Mouse (Mus musculus) neural tube, embryonic 11.5 days (tissue): ENCODE measurements at regions not wholly inside any gene's neighbourhood (a gene's known extent, or its start where the extent isn't known, plus 50 kb on each side); places are given as distances from the start of the nearest gene placed in this dataset.
A peak's percentile ranks its signal among the peaks of the same experiment; 100 is the strongest.

Source experiments
- ATAC-seq: fragments of 200-750 bp; cut with Nextera tagmentation; 2 replicates; pipeline ENCODE4 v1.8.0; 2017; ENCODE audit warnings: moderate number of reproducible peaks, mild to moderate bottlenecking, moderate TSS enrichment, moderate library complexity; ENCODE audit not compliant: insufficient read depth, low FRiP score, low TSS enrichment
- DNase-seq: peaks from one replicate; pipeline ENCODE4 v3.0.0-alpha.2; 2015; ENCODE audit warnings: low spot score
- H3K27ac ChIP-seq: fragments of 300-500 bp; sonication (generic); 2 replicates; pipeline ENCODE4 v1.5.1; 2014; ENCODE audit warnings: low read depth, mild to moderate bottlenecking, low read length
- H3K27me3 ChIP-seq: fragments of 300-500 bp; sonication (generic); 2 replicates; pipeline ENCODE4 v1.6.1; 2014; ENCODE audit warnings: mild to moderate bottlenecking, low read length, mixed read lengths; ENCODE audit not compliant: control insufficient read depth, insufficient read depth
- H3K36me3 ChIP-seq: fragments of 300-500 bp; sonication (generic); 2 replicates; pipeline ENCODE4 v1.6.1; 2014; ENCODE audit warnings: mild to moderate bottlenecking, low read length, moderate library complexity, mixed read lengths; ENCODE audit not compliant: control insufficient read depth, insufficient read depth
- H3K4me1 ChIP-seq: fragments of 300-500 bp; sonication (generic); 2 replicates; pipeline ENCODE4 v1.6.1; 2014; ENCODE audit warnings: low read length, mixed read lengths; ENCODE audit not compliant: control insufficient read depth, insufficient read depth
- H3K4me2 ChIP-seq: fragments of 300-500 bp; sonication (generic); 2 replicates; pipeline ENCODE4 v1.6.1; 2014; ENCODE audit warnings: low read depth, mild to moderate bottlenecking, moderate library complexity
- H3K4me3 ChIP-seq: fragments of 300-500 bp; sonication (generic); 2 replicates; pipeline ENCODE4 v1.5.1; 2014; ENCODE audit warnings: low read depth, low read length
- H3K9ac ChIP-seq: fragments of 300-500 bp; sonication (generic); 2 replicates; pipeline ENCODE4 v1.6.1; 2014; ENCODE audit warnings: mild to moderate bottlenecking, low read length
- H3K9me3 ChIP-seq: fragments of 300-500 bp; sonication (generic); 2 replicates; pipeline ENCODE4 v1.6.1; 2016; ENCODE audit warnings: low read length; ENCODE audit not compliant: control insufficient read depth
- WGBS: fragments of 180-500 bp; shearing (Covaris S2); extraction: QIAGEN DNeasy Blood & Tissue Kit; methylation state at CpG from one replicate; pipeline ENCODE4 v1.1.7; 2014; 5-methylcytosine and 5-hydroxymethylcytosine counted together

DNA sequence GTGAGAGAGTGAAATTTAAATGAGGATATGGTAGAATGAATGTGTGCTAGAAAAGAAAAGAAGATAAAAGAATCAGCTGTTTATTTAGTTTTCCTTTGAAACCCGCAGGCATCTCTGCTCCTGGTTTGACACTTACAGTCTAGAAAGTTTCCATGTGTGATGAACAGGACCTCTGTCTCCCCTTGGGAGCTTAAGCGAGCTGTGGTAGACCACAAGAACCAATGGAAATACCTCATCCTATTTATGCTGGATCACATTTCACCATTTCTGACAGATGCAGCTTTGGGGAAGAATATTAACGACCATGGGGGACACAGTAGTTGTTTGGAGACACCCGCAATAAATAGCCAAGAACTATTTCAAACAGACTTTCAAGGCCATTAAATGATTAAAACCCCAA is 71.2 kb upstream of the Cav2 start:
- H3K4me2 ChIP-seq, result no peak overlapping the region
- WGBS, result 48% methylated on average over 4 of the region's 4 CpGs
- H3K4me3 ChIP-seq, result no peak overlapping the region
- H3K27me3 ChIP-seq, result no peaks in the 10 kb centered on the region
- H3K9ac ChIP-seq, result no peak overlapping the region
- H3K27ac ChIP-seq, result no peak overlapping the region
- ATAC-seq (no peak), DNase-seq (no peak)
- H3K9me3 ChIP-seq, result no peaks in the 10 kb centered on the region
- H3K36me3 ChIP-seq, result no peaks in the 10 kb centered on the region
- peaks cover 5% of the 10 kb centered on the region; the same call in 1 of the 2 replicates for H3K4me1 ChIP-seq

DNA sequence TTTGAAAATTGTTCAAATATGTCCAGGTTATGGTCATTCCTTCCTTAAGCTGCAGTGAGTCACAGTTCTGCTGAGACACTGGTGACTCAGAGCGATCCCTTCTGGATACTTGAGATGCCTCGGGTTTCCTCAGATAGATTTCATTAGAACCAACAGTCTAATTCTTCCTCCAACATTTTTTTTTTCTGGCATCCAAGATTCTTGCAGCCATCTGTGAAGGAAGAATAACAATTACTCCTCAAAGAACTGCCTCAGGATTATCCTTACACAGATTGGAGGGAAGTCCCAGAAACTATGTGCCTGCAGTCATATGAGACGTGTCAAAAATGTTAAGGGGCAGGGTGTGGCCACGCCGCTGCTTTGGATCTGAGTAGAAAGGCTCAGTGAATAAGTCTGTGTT is 69.6 kb upstream of the Cav2 start:
- peaks cover 7% of the 10 kb centered on the region; the same call in 1 of the 2 replicates for H3K4me1 ChIP-seq
- WGBS, result 79% methylated on average over 5 of the region's 5 CpGs
- H3K36me3 ChIP-seq, result no peaks in the 10 kb centered on the region
- no peaks in the 10 kb centered on the region for H3K9me3 ChIP-seq
- ATAC-seq (no peak), DNase-seq (no peak)
- H3K4me3 ChIP-seq, result no peak overlapping the region
- H3K4me2 ChIP-seq, result no peak overlapping the region
- H3K9ac ChIP-seq, result no peak overlapping the region
- no peaks in the 10 kb centered on the region for H3K27me3 ChIP-seq
- no peak overlapping the region for H3K27ac ChIP-seq

DNA sequence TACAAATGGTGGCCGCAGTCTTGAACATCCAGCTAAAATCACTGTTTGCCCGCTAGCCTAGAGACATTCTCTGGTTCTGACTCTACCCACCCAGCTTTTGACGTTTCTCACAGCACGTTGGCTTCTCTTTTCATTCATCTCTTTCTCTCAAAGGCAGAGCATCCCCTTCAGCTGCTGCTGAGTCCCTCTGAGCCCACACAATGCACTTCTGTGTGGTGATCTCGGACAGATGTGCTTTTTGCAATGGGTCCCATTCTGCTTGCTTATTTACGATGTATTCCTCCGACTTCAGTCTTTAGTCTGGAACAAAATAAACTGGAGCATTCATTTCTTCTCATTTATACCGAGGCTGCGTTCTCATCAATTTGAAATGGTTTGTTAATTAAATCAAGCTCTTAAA is 66.2 kb upstream of the Cav2 start:
- Histone ChIP-seq H3K36me3 (no peaks in the 10 kb centered on the region), H3K27ac (0 out of 2 replicates have a peak overlapping the region, but pooled peaks have one; percentile 20), H3K9ac (no peak overlapping the region), H3K27me3 (no peaks in the 10 kb centered on the region), H3K4me1 (peaks cover 7% of the 10 kb centered on the region; the same call in 1 of the 2 replicates), H3K9me3 (no peaks in the 10 kb centered on the region), H3K4me3 (no peak overlapping the region), H3K4me2 (no peak overlapping the region)
- WGBS, result 30% methylated on average over 9 of the region's 9 CpGs
- DNase-seq (peak; percentile 30), ATAC-seq (peak; percentile 80)

DNA sequence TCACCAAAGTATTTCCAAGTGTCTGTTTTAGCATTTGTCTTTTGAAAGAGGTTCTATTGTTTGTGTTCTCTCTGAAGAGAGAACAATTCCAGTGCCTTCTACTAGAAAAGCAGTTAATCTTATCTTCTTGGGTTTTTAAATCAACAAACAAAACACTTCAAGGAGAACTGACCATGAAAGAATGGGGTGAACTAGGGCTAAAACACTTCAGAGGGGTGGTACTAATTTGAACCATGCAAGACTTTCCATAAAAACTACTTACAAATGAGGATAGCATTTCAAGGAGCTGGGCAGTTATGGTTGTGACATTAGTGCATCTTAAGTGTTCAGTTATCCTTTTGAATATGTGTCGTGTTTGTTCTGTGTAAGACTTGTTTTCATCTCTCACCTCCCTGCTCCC is 64.5 kb upstream of the Cav2 start:
- no peak overlapping the region for H3K27ac ChIP-seq
- no peaks in the 10 kb centered on the region for H3K27me3 ChIP-seq
- H3K4me2 ChIP-seq, result no peak overlapping the region
- no peak overlapping the region for H3K9ac ChIP-seq
- H3K9me3 ChIP-seq, result no peaks in the 10 kb centered on the region
- no peak overlapping the region for H3K4me3 ChIP-seq
- ATAC-seq, result no peak
- H3K36me3 ChIP-seq, result no peaks in the 10 kb centered on the region
- 63% methylated on average over 1 of the region's 1 CpGs for WGBS
- H3K4me1 ChIP-seq, result peaks cover 7% of the 10 kb centered on the region; the same call in 1 of the 2 replicates
- DNase-seq, result no peak

DNA sequence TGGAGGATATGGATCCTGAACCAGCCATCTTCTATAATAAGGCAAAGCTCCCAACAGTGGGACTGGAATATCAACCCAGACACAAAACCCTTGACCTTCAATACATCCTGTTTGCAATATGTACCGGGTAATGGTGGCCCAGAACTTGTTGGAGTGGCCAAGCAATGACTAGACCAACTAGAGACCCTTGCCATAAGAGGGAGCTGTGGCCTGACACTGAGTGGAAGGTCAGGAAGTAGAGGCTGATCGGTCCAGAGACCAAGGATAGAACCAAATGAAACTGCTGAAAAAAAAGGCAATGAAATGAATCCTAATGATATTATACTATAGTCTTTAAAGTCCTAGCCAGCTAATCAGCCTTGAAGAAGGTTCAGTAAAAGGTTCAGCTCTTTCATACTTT is 57.2 kb upstream of the Cav2 start:
- H3K4me2 ChIP-seq, result no peak overlapping the region
- H3K27ac ChIP-seq, result no peak overlapping the region
- H3K36me3 ChIP-seq, result no peaks in the 10 kb centered on the region
- H3K4me1 ChIP-seq, result no peaks in the 10 kb centered on the region
- ATAC-seq, result no peak
- 77% methylated on average over 2 of the region's 2 CpGs for WGBS
- DNase-seq, result no peak
- H3K9ac ChIP-seq, result no peak overlapping the region
- H3K4me3 ChIP-seq, result no peak overlapping the region
- H3K9me3 ChIP-seq, result no peaks in the 10 kb centered on the region; the same call in 1 of the 2 replicates
- H3K27me3 ChIP-seq, result no peaks in the 10 kb centered on the region

DNA sequence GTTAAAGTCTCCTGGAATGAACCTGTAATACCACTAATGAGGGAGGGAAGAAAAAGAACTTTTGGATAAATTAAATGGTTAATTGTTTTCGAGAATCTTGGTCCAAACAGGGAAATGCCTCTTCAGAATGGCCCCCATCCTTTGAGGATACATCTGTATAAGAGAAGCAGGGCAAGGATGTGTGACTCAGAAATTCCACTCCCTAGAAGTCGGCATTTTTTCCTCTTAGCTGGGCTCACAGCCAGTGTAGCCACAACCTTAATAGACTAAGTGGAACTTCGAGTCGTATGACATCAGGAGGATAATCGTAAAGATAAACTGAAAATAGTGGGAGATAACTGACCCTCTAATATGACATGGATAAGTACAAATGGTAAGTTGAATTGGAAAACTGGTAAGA is 56.1 kb upstream of the Cav2 start:
- no peak overlapping the region for H3K9ac ChIP-seq
- no peaks in the 10 kb centered on the region for H3K27me3 ChIP-seq
- DNase-seq, result no peak
- ATAC-seq, result no peak
- no peaks in the 10 kb centered on the region for H3K4me1 ChIP-seq
- no peak overlapping the region for H3K27ac ChIP-seq
- H3K4me3 ChIP-seq, result no peak overlapping the region
- H3K36me3 ChIP-seq, result no peaks in the 10 kb centered on the region
- 88% methylated on average over 5 of the region's 5 CpGs for WGBS
- H3K4me2 ChIP-seq, result no peak overlapping the region
- H3K9me3 ChIP-seq, result no peaks in the 10 kb centered on the region; the same call in 1 of the 2 replicates

DNA sequence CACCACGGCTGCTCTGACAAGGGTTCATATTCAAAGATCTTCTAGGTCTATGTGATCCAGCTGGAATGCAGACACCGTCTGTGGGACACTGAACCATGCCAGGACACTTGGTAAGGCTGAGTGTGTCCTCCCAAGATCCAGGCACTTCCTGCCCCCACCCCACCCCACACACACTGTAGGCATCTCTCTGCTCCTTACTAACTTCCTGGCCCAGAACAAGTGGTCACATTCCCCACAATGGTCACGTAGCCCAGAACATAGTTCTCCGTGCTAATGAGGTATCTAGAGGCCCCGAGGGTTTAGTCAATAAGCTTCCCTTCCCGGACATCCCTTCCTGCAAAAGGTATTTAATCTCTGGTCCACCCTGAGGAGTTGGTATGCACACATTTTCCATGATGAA is 54.5 kb upstream of the Cav2 start:
- no peak overlapping the region for H3K4me3 ChIP-seq

More for the DNA sequence above, 54.5 kb upstream of the Cav2 start:
- H3K27ac ChIP-seq, result no peak overlapping the region
- H3K4me1 ChIP-seq, result no peaks in the 10 kb centered on the region
- H3K36me3 ChIP-seq, result no peaks in the 10 kb centered on the region
- H3K9me3 ChIP-seq, result no peaks in the 10 kb centered on the region; the same call in 1 of the 2 replicates
- 85% methylated on average over 6 of the region's 6 CpGs for WGBS
- no peaks in the 10 kb centered on the region for H3K27me3 ChIP-seq
- ATAC-seq (no peak), DNase-seq (no peak)
- H3K4me2 ChIP-seq, result no peak overlapping the region
- no peak overlapping the region for H3K9ac ChIP-seq
